Mouse (Mus musculus): ENCODE measurements around the gene Senp5. TPM values are rescaled to one million over a fixed set of nuclear protein-coding genes. Genes with fewer than 3 reads are reported as not detected.
A peak's percentile ranks its signal among the peaks of the same experiment; 100 is the strongest.

Gene Senp5
- polyA plus RNA-seq, 1 experiment from 2014 or later: 9.8 TPM

DNA sequence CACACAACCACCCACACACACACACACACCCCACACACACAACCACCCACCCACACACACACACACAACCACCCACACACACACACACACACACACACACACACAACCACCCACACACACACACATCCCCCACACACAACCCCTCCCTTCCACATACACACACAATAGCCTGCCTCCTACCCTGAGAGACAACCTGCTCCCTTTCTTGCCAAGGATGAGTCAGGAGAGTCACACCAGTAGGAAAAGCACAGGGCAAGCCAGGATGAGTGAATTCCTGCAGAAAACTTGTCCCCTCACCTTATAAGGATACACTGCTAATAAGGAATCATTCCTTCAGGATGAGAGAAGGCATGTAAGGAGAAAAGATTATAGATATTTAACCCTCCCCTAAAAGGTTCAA, 9.1 kb downstream of the Senp5 start:
- no peak overlapping the region for H3K9ac ChIP-seq (ENCODE audit: low read depth, low read length)
- H3K4me2 ChIP-seq: no peak overlapping the region
- peaks cover 8% of the 10 kb centered on the region for H3K36me3 ChIP-seq (ENCODE audit: control insufficient read depth, insufficient read depth, low read length)
- no peaks in the 10 kb centered on the region for H3K9me3 ChIP-seq (replicated peaks; ENCODE audit: control insufficient read depth, low read length)
- no peaks in the 10 kb centered on the region for H3K4me1 ChIP-seq (ENCODE audit: control insufficient read depth, insufficient read depth, low read length)
- H3K27me3 ChIP-seq (ENCODE audit: control insufficient read depth, insufficient read depth, low read length): no peaks in the 10 kb centered on the region
- ATAC-seq (replicated peaks; ENCODE audit: insufficient number of reproducible peaks, low FRiP score, low TSS enrichment): no peak
- H3K4me3 ChIP-seq (ENCODE audit: low read depth, low read length): no peak overlapping the region
- H3K27ac ChIP-seq (ENCODE audit: low read depth, low read length): no peak overlapping the region

DNA sequence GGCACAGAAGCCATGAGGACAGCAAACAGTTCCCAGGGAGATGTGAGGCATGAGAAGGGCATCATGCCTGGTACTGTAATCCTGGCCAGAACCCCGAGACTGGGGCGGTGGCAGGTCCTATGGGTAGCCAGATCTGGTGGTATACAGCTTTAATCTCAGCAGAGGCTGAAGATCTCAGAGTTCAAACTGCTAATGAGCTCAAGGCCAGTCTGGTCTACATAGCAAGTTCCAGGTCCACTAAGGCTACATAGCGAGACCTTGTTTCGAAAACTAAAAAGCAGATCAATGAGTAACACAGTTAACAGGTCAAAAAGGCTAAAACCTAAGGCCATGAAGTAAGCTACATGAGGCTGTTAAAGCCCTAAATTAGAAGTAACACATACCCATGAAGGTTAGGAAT, 9.9 kb downstream of the Senp5 start:
- H3K36me3 ChIP-seq (ENCODE audit: control insufficient read depth, insufficient read depth, low read length): peaks cover 8% of the 10 kb centered on the region
- ATAC-seq (replicated peaks; ENCODE audit: insufficient number of reproducible peaks, low FRiP score, low TSS enrichment): no peak
- WGBS (ENCODE audit: insufficient replicate concordance): 94% methylated on average over 4 of the region's 4 CpGs

DNA sequence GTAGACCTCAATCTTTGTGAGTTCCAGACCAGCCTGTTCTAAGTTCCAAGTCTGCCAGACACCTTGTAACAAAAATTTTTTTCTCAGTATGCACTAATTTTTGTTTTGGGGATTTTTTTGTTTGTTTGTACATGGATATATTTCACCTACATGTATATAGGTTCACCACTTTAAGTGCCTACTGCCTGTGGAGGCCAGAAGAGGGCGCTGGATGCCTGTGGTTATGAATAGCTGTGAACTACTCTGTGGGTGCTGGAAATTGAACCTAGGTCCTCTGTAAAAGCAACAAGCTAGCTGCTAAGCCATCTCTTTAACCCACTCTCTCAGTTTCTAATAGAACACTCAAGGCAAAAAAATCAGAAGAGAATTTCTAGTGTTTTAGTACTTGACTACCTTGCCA, 11.0 kb downstream of the Senp5 start:
- H3K4me2 ChIP-seq: no peak overlapping the region
- WGBS (ENCODE audit: insufficient replicate concordance): 44% methylated on average over 1 of the region's 1 CpGs
- H3K27ac ChIP-seq (ENCODE audit: low read depth, low read length): no peak overlapping the region
- H3K27me3 ChIP-seq (ENCODE audit: control insufficient read depth, insufficient read depth, low read length): no peaks in the 10 kb centered on the region
- H3K4me3 ChIP-seq (ENCODE audit: low read depth, low read length): no peak overlapping the region
- no peak for ATAC-seq (replicated peaks; ENCODE audit: insufficient number of reproducible peaks, low FRiP score, low TSS enrichment)
- H3K9me3 ChIP-seq (replicated peaks; ENCODE audit: control insufficient read depth, low read length): no peaks in the 10 kb centered on the region
- H3K4me1 ChIP-seq (ENCODE audit: control insufficient read depth, insufficient read depth, low read length): no peaks in the 10 kb centered on the region
- peaks cover 9% of the 10 kb centered on the region for H3K36me3 ChIP-seq (ENCODE audit: control insufficient read depth, insufficient read depth, low read length)
- no peak overlapping the region for H3K9ac ChIP-seq (ENCODE audit: low read depth, low read length)

More for the DNA sequence above, 9.9 kb downstream of the Senp5 start:
- H3K4me3 ChIP-seq (ENCODE audit: low read depth, low read length): no peak overlapping the region
- no peaks in the 10 kb centered on the region for H3K4me1 ChIP-seq (ENCODE audit: control insufficient read depth, insufficient read depth, low read length)
- no peak overlapping the region for H3K4me2 ChIP-seq
- H3K9ac ChIP-seq (ENCODE audit: low read depth, low read length): no peak overlapping the region
- no peaks in the 10 kb centered on the region for H3K27me3 ChIP-seq (ENCODE audit: control insufficient read depth, insufficient read depth, low read length)
- no peaks in the 10 kb centered on the region for H3K9me3 ChIP-seq (replicated peaks; ENCODE audit: control insufficient read depth, low read length)
- no peak overlapping the region for H3K27ac ChIP-seq (ENCODE audit: low read depth, low read length)

DNA sequence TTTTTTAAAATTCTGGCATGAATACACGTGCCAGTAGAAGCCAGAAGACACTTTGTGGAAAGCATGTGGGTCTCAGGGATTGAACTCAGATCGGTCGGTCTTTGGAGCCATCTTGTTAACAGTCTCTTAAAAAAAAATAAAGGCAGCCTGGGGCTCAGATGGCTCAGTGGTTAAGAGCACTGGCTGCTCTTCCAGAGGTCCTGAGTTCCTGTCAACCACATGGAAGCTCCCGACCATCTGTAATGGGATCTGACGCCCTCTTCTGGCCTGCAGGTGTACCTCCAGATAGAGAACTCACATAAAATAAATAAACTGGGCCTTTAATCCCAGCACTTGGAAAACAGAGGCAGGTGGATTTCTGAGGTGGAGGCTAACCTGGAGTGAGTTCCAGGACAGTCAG, 22.1 kb downstream of the Senp5 start:
- no peak for ATAC-seq (replicated peaks; ENCODE audit: insufficient number of reproducible peaks, low FRiP score, low TSS enrichment)
- WGBS (ENCODE audit: insufficient replicate concordance): 78% methylated on average over 5 of the region's 5 CpGs
- Histone ChIP-seq H3K27ac (ENCODE audit: low read depth, low read length) (no peak overlapping the region), H3K9me3 (replicated peaks; ENCODE audit: control insufficient read depth, low read length) (no peaks in the 10 kb centered on the region), H3K27me3 (ENCODE audit: control insufficient read depth, insufficient read depth, low read length) (no peaks in the 10 kb centered on the region), H3K4me1 (ENCODE audit: control insufficient read depth, insufficient read depth, low read length) (no peaks in the 10 kb centered on the region), H3K9ac (ENCODE audit: low read depth, low read length) (no peak overlapping the region), H3K4me2 (no peak overlapping the region), H3K36me3 (ENCODE audit: control insufficient read depth, insufficient read depth, low read length) (peaks cover 4% of the 10 kb centered on the region; the same call in 1 of the 2 replicates), H3K4me3 (ENCODE audit: low read depth, low read length) (no peak overlapping the region)

DNA sequence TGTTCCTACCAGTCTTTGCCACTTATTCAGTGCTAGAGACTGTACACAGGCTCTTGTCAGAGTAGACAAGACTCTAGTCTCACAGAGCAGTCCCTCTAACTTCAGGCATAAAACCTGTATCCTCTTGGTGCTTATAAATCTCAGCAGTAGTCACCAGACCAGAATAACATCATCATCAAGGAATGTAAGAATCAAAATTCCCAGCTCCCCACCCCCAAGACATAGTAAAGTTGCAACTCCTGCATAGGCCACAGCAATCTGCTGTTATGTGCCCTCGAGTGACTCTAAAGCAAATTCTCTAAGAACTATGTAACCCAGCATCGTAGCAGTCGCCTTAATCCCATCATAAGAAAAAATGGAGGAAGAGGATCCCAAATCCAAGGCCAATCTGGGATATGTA, 23.6 kb downstream of the Senp5 start:
- no peaks in the 10 kb centered on the region for H3K9me3 ChIP-seq (replicated peaks; ENCODE audit: control insufficient read depth, low read length)
- H3K27me3 ChIP-seq (ENCODE audit: control insufficient read depth, insufficient read depth, low read length): no peaks in the 10 kb centered on the region
- no peak for ATAC-seq (replicated peaks; ENCODE audit: insufficient number of reproducible peaks, low FRiP score, low TSS enrichment)
- no peak overlapping the region for H3K4me3 ChIP-seq (ENCODE audit: low read depth, low read length)
- 87% methylated on average over 3 of the region's 3 CpGs for WGBS (ENCODE audit: insufficient replicate concordance)
- no peak overlapping the region for H3K4me2 ChIP-seq
- H3K9ac ChIP-seq (ENCODE audit: low read depth, low read length): no peak overlapping the region
- no peak overlapping the region for H3K27ac ChIP-seq (ENCODE audit: low read depth, low read length)
- no peaks in the 10 kb centered on the region for H3K4me1 ChIP-seq (ENCODE audit: control insufficient read depth, insufficient read depth, low read length)
- peaks cover 4% of the 10 kb centered on the region; the same call in 1 of the 2 replicates for H3K36me3 ChIP-seq (ENCODE audit: control insufficient read depth, insufficient read depth, low read length)

DNA sequence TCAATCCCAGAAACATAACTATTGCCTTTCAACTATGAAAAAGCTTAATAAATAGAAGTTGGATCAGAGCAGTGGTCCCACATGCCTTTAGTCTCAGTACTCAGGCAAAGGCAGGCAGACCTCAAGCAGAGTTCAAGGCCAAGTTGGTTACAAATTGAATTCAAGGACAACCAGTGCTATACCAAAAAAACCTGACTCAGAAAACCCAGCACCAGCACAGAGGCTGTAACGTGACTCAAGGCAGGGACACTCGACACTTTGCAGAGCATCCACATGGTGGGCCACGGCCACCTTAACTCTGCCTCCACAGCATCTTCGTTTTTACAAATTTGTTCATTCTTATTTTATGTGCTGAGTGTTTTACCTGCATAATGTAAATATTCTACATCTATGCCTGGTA, 27.8 kb downstream of the Senp5 start:
- no peak overlapping the region for H3K4me2 ChIP-seq
- H3K9ac ChIP-seq (ENCODE audit: low read depth, low read length): no peak overlapping the region
- no peak overlapping the region for H3K4me3 ChIP-seq (ENCODE audit: low read depth, low read length)
- no peaks in the 10 kb centered on the region for H3K9me3 ChIP-seq (replicated peaks; ENCODE audit: control insufficient read depth, low read length)
- no peak for ATAC-seq (replicated peaks; ENCODE audit: insufficient number of reproducible peaks, low FRiP score, low TSS enrichment)
- WGBS (ENCODE audit: insufficient replicate concordance): 86% methylated on average over 4 of the region's 4 CpGs
- no peaks in the 10 kb centered on the region for H3K27me3 ChIP-seq (ENCODE audit: control insufficient read depth, insufficient read depth, low read length)
- H3K4me1 ChIP-seq (ENCODE audit: control insufficient read depth, insufficient read depth, low read length): no peaks in the 10 kb centered on the region
- no peak overlapping the region for H3K27ac ChIP-seq (ENCODE audit: low read depth, low read length)
- peaks cover 5% of the 10 kb centered on the region for H3K36me3 ChIP-seq (ENCODE audit: control insufficient read depth, insufficient read depth, low read length)

DNA sequence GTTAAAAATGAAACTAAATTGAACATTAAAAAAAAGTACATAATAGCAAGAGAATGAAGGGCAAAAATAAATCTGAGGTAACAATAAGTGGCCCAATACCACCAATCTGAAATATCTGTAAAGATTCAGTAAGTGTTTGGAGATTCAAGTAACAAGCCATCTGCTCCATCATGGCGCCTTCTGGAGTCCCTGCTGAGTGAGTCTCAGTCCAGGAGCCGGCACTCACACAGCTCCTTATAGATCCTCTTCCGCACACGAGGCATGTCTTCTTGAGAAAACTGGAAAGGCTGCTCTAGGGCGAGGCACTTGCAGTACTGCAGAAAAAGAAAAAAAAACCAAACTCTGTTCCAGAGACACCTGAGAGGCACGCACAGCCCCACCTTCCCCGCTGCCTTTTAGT, 39.9 kb downstream of the Senp5 start:
- H3K36me3 ChIP-seq (ENCODE audit: control insufficient read depth, insufficient read depth, low read length): peaks cover 13% of the 10 kb centered on the region
- no peaks in the 10 kb centered on the region for H3K4me1 ChIP-seq (ENCODE audit: control insufficient read depth, insufficient read depth, low read length)
- 87% methylated on average over 7 of the region's 7 CpGs for WGBS (ENCODE audit: insufficient replicate concordance)
- H3K9me3 ChIP-seq (replicated peaks; ENCODE audit: control insufficient read depth, low read length): no peaks in the 10 kb centered on the region
- ATAC-seq (replicated peaks; ENCODE audit: insufficient number of reproducible peaks, low FRiP score, low TSS enrichment): no peak
- no peak overlapping the region for H3K4me2 ChIP-seq
- H3K9ac ChIP-seq (ENCODE audit: low read depth, low read length): no peak overlapping the region
- no peak overlapping the region for H3K4me3 ChIP-seq (ENCODE audit: low read depth, low read length)
- H3K27me3 ChIP-seq (ENCODE audit: control insufficient read depth, insufficient read depth, low read length): no peaks in the 10 kb centered on the region
- no peak overlapping the region for H3K27ac ChIP-seq (ENCODE audit: low read depth, low read length)

DNA sequence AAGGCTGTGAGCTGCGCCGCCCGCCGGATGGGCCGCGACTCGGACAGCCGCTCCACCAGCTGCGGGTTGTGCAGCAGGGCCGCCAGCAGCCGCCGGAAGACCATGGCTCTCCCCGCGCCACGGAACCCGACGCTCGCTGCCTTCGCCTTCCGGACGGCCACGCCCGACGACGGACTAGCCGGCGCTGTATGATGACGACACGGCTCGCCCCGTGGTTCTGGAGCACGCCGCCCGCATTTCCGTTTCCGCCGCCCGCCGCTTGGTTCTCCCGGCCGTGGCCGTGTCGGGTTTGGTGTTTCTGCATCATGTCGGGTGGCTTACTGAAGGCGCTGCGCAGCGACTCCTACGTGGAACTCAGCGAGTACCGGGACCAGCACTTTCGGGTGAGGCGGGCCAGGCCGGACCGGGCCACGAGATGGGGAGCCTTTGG, 54.7 kb downstream of the Senp5 start, which contains the start of the genes 0610012G03Rik and Ncbp2:
Gene 0610012G03Rik (minus strand): TSS at position 150 of the 430 bp plus-strand sequence.
Gene Ncbp2 (plus strand): TSS at position 169 of the 430 bp plus-strand sequence.
- H3K9me3 ChIP-seq (replicated peaks; ENCODE audit: control insufficient read depth, low read length): no peaks in the 10 kb centered on the region
- peak within 1 kb of the TSS; percentile 93 for H3K4me2 ChIP-seq
- H3K36me3 ChIP-seq (ENCODE audit: control insufficient read depth, insufficient read depth, low read length): no peaks in the 10 kb centered on the region
- peak; percentile 88 for ATAC-seq (replicated peaks; ENCODE audit: insufficient number of reproducible peaks, low FRiP score, low TSS enrichment)
- H3K4me1 ChIP-seq (ENCODE audit: control insufficient read depth, insufficient read depth, low read length): peaks cover 19% of the 10 kb centered on the region
- H3K27ac ChIP-seq (ENCODE audit: low read depth, low read length): peak within 1 kb of the TSS; percentile 96
- WGBS (ENCODE audit: insufficient replicate concordance): under 1% methylated on average over 52 of the region's 55 CpGs
- H3K27me3 ChIP-seq (ENCODE audit: control insufficient read depth, insufficient read depth, low read length): no peaks in the 10 kb centered on the region
- H3K9ac ChIP-seq (ENCODE audit: low read depth, low read length): peak within 1 kb of the TSS; percentile 98
- peak within 1 kb of the TSS; percentile 85 for H3K4me3 ChIP-seq (ENCODE audit: low read depth, low read length)

DNA sequence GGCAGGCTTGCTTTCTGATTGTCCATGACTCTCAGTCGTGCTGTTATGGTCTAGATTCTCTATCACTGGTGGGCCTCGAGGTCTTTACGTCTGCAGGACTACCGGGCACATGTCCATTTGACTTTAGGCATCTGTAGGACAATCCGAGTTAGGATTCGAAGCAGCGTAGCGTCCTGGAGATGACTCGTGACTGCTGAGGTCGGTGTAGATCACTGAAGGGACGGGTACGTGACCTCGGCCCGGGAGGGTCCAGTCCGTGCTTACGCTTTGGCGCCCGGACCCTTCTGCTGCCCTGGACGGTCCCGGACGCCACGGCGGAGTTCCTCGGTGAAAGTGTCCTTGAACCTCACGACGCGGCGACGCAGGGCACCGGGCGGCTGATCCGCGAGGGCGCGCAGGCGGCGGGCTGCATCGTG, 55.2 kb downstream of the Senp5 start:
- H3K27ac ChIP-seq (ENCODE audit: low read depth, low read length): peak overlapping the region; percentile 96
- H3K36me3 ChIP-seq (ENCODE audit: control insufficient read depth, insufficient read depth, low read length): no peaks in the 10 kb centered on the region
- no peaks in the 10 kb centered on the region for H3K27me3 ChIP-seq (ENCODE audit: control insufficient read depth, insufficient read depth, low read length)
- ATAC-seq (replicated peaks; ENCODE audit: insufficient number of reproducible peaks, low FRiP score, low TSS enrichment): peak; percentile 56
- H3K4me1 ChIP-seq (ENCODE audit: control insufficient read depth, insufficient read depth, low read length): peaks cover 19% of the 10 kb centered on the region
- under 1% methylated on average over 38 of the region's 38 CpGs for WGBS (ENCODE audit: insufficient replicate concordance)
- no peaks in the 10 kb centered on the region for H3K9me3 ChIP-seq (replicated peaks; ENCODE audit: control insufficient read depth, low read length)
- peak overlapping the region; percentile 98 for H3K9ac ChIP-seq (ENCODE audit: low read depth, low read length)
- H3K4me2 ChIP-seq: peak overlapping the region; percentile 93
- peak overlapping the region; percentile 85 for H3K4me3 ChIP-seq (ENCODE audit: low read depth, low read length)

Measured in heart, embryonic 11.5 days (tissue).